Mouse (Mus musculus) CD4-positive, CD25-positive, alpha-beta regulatory T cell, adult 9 weeks (primary cell): ENCODE results near the gene Fam47c. TPM values are rescaled to one million over a fixed set of nuclear protein-coding genes. Genes with fewer than 3 reads are reported as not detected.

Source experiments
- polyA plus RNA-seq: library from polyadenylated mRNA; unstranded; fragments of 100-300 nt; shearing (Covaris generic); gene quantifications from one replicate; pipeline ENCODE4 v1.2.1, GENCODE M21; 2017

Fam47c gene
- not detected for polyA plus RNA-seq

GRCm38 (mm10) chrX:78737463-78737862 is at the start of gene Fam47c:
Gene Fam47c, plus strand, starts transcription at chrX:78737763.

Other genes starting within 250 kb of the Fam47c start
- gene Prrg1, start 153.9 kb upstream of the Fam47c start, polyA plus RNA-seq, result 7.2 TPM